Mouse (Mus musculus) kidney, adult 2 months (tissue): ENCODE data around the gene Ms4a6d.

ENCODE experiments used
- CTCF ChIP-seq: fragments of 200-500 bp; conservative IDR thresholded peaks from 2 replicates; pipeline ENCODE4 v1.5.1; 2011; ENCODE audit warnings: low read depth, mild to moderate bottlenecking, control low read depth, low read length, moderate library complexity, mixed read lengths; ENCODE audit not compliant: insufficient read depth, insufficient read length
- POLR2A ChIP-seq: fragments of 200-500 bp; IDR thresholded peaks from one replicate; pipeline ENCODE4 v1.6.1; 2011; ENCODE audit warnings: low read depth, low read length, control low read depth

GRCm38 (mm10) chr19:11601349-11601748 lies 3.3 kb downstream of the Ms4a6d start:
- TF ChIP-seq CTCF (no peak), POLR2A (no peak)
